Mouse (Mus musculus) intestine, postnatal 0 days (tissue): ENCODE measurements around the gene Gm2237. TPM values are rescaled to one million over a fixed set of nuclear protein-coding genes. Genes with fewer than 3 reads are reported as not detected.
"Not testable (repeated sequence)": the region's sequence is repeated elsewhere in the genome, so short reads cannot be mapped to it uniquely, and the experiment has no call there.

Source experiments
- ATAC-seq: fragments of 200-750 bp; cut with Nextera tagmentation; 2 replicates; pipeline ENCODE4 v1.8.0; 2017; ENCODE audit warnings: mild to moderate bottlenecking, moderate TSS enrichment, moderate library complexity
- H3K27ac ChIP-seq: fragments of 300-500 bp; sonication (generic); 2 replicates; pipeline ENCODE4 v1.5.1; 2014; ENCODE audit warnings: mild to moderate bottlenecking, low read depth, low read length, moderate library complexity
- H3K27me3 ChIP-seq: fragments of 300-500 bp; sonication (generic); replicated peaks from 2 replicates; pipeline ENCODE4 v1.6.1; 2014; ENCODE audit warnings: low read length, mixed read lengths; ENCODE audit not compliant: control insufficient read depth, insufficient read depth
- H3K36me3 ChIP-seq: fragments of 300-500 bp; sonication (generic); 2 replicates; pipeline ENCODE4 v1.6.1; 2014; ENCODE audit warnings: mild to moderate bottlenecking, moderate library complexity; ENCODE audit not compliant: control insufficient read depth, insufficient read depth
- H3K4me1 ChIP-seq: fragments of 300-500 bp; sonication (generic); replicated peaks from 2 replicates; pipeline ENCODE4 v1.6.1; 2014; ENCODE audit warnings: antibody characterized with exemption, low read length, mixed read lengths; ENCODE audit not compliant: control insufficient read depth, insufficient read depth
- H3K4me2 ChIP-seq: fragments of 300-500 bp; sonication (generic); replicated peaks from 2 replicates; pipeline ENCODE4 v1.6.1; 2014; ENCODE audit warnings: low read depth, mild to moderate bottlenecking, moderate library complexity
- H3K4me3 ChIP-seq: fragments of 300-500 bp; sonication (generic); 2 replicates; pipeline ENCODE4 v1.5.1; 2014; ENCODE audit warnings: low read depth, low read length
- H3K9ac ChIP-seq: fragments of 300-500 bp; sonication (generic); 2 replicates; pipeline ENCODE4 v1.6.1; 2014; ENCODE audit warnings: mild to moderate bottlenecking, low read depth, low read length
- H3K9me3 ChIP-seq: fragments of 300-500 bp; sonication (generic); 2 replicates; pipeline ENCODE4 v1.6.1; 2016; ENCODE audit warnings: mixed run types; ENCODE audit not compliant: control insufficient read depth
- CTCF ChIP-seq: sonication (generic); IDR thresholded peaks from 2 replicates; pipeline ENCODE4 v1.5.1; 2016; ENCODE audit warnings: low read depth, mild to moderate bottlenecking, control low read depth, antibody characterized with exemption, moderate library complexity
- WGBS: fragments of 180-500 bp; shearing (Covaris S2); extraction: QIAGEN DNeasy Blood & Tissue Kit; methylation state at CpG from one replicate; pipeline ENCODE4 v1.1.7; 2014; 5-methylcytosine and 5-hydroxymethylcytosine counted together
- polyA plus RNA-seq: library from polyadenylated mRNA; unstranded; fragments of >200 nt; fragmentation: Nextera tagmentation; extraction: Ambion mirVana; gene quantifications from 2 replicates; pipeline ENCODE4 v1.2.1, GENCODE M21; 2015

Gene Gm2237
- 0.72 and 0.83 TPM in 2 replicates for polyA plus RNA-seq

- H3K9ac ChIP-seq, H3K27me3 ChIP-seq, ATAC-seq, H3K9me3 ChIP-seq, H3K27ac ChIP-seq, H3K36me3 ChIP-seq, H3K4me1 ChIP-seq: not testable (repeated sequence)
- WGBS: 0% methylated on average over 12 of the region's 62 CpGs
- peak within 1 kb of the TSS; percentile 64 for H3K4me2 ChIP-seq
- TF ChIP-seq CTCF: peak; percentile 25; the same call in 1 of the 2 replicates
- H3K4me3 ChIP-seq: peak within 1 kb of the TSS; percentile 30
Observed at GRCm38 (mm10) chr14:19584804-19585667, at the start of gene Gm2237. TSS of gene Gm2237 (minus strand) at chr14:19585135.

GRCm38 (mm10) chr14:19602481-19602880, 17.5 kb upstream of the Gm2237 start, which contains the start of gene Gm5458:
TSS of gene Gm5458 (minus strand) at chr14:19602581.
- H3K27me3 ChIP-seq, H3K9ac ChIP-seq, H3K36me3 ChIP-seq, H3K9me3 ChIP-seq, H3K4me3 ChIP-seq, H3K27ac ChIP-seq, ATAC-seq, H3K4me1 ChIP-seq, H3K4me2 ChIP-seq: not testable (repeated sequence)
- WGBS: 89% methylated on average over 1 of the region's 2 CpGs

GRCm38 (mm10) chr14:19549863-19550262, 35.1 kb downstream of the Gm2237 start, which contains the start of gene Gm2244:
TSS of gene Gm2244 (minus strand) at chr14:19549963.
- not testable (repeated sequence) for H3K36me3 ChIP-seq, H3K4me1 ChIP-seq, H3K27ac ChIP-seq

More at GRCm38 (mm10) chr14:19549863-19550262, 35.1 kb downstream of the Gm2237 start, which contains the start of gene Gm2244:
- not testable (repeated sequence) for H3K27me3 ChIP-seq, H3K9me3 ChIP-seq, H3K4me3 ChIP-seq, H3K9ac ChIP-seq, H3K4me2 ChIP-seq, ATAC-seq
- 100% methylated on average over 1 of the region's 3 CpGs for WGBS

Other genes starting within 250 kb of the Gm2237 start
- gene Gm21738, start 166.2 kb downstream of the Gm2237 start, polyA plus RNA-seq: 0.98 TPM in 1 of 2 replicates, not detected in the other
- 0.20 and 0.22 TPM in 2 replicates for gene Gm2244, start 35.2 kb downstream of the Gm2237 start, polyA plus RNA-seq
- gene Gm5458, start 17.4 kb upstream of the Gm2237 start, polyA plus RNA-seq: not detected in 2 replicates
- gene Nid2, start 166.1 kb upstream of the Gm2237 start, polyA plus RNA-seq: 20.0 and 21.8 TPM in 2 replicates
- 209 TPM in 2 replicates for gene Rtraf, start 238.7 kb upstream of the Gm2237 start, polyA plus RNA-seq